Mouse (Mus musculus) hindbrain, embryonic 16.5 days (tissue): ENCODE results near the gene Rptor. TPM values are rescaled to one million over a fixed set of nuclear protein-coding genes. Genes with fewer than 3 reads are reported as not detected.
"Not testable (repeated sequence)": the region's sequence is repeated elsewhere in the genome, so short reads cannot be mapped to it uniquely, and the experiment has no call there.

Experiments used
- ATAC-seq: fragments of 200-750 bp; cut with Nextera tagmentation; 2 replicates; pipeline ENCODE4 v1.8.0; 2017; ENCODE audit warnings: moderate TSS enrichment, moderate library complexity
- H3K27ac ChIP-seq: fragments of 300-500 bp; sonication (generic); 2 replicates; pipeline ENCODE4 v1.5.1; 2014; ENCODE audit warnings: low read depth, mild to moderate bottlenecking, control low read depth, low read length, moderate library complexity
- H3K27me3 ChIP-seq: fragments of 300-500 bp; sonication (generic); replicated peaks from 2 replicates; pipeline ENCODE4 v1.6.1; 2014; ENCODE audit warnings: low read length; ENCODE audit not compliant: control insufficient read depth, insufficient read depth
- H3K36me3 ChIP-seq: fragments of 300-500 bp; sonication (generic); 2 replicates; pipeline ENCODE4 v1.6.1; 2014; ENCODE audit warnings: mild to moderate bottlenecking, low read length, moderate library complexity, mixed read lengths; ENCODE audit not compliant: control insufficient read depth, insufficient read depth
- H3K4me1 ChIP-seq: fragments of 300-500 bp; sonication (generic); 2 replicates; pipeline ENCODE4 v1.6.1; 2014; ENCODE audit warnings: low read depth, low read length; ENCODE audit not compliant: control insufficient read depth, insufficient read depth
- H3K4me2 ChIP-seq: fragments of 300-500 bp; sonication (generic); 2 replicates; pipeline ENCODE4 v1.6.1; 2014; ENCODE audit warnings: mild to moderate bottlenecking, low read length, control low read depth, moderate library complexity
- H3K4me3 ChIP-seq: fragments of 300-500 bp; sonication (generic); 2 replicates; pipeline ENCODE4 v1.5.1; 2014; ENCODE audit warnings: mild to moderate bottlenecking, low read length, control low read depth, moderate library complexity
- H3K9ac ChIP-seq: fragments of 300-500 bp; sonication (generic); 2 replicates; pipeline ENCODE4 v1.6.1; 2014; ENCODE audit warnings: low read depth, mild to moderate bottlenecking, control low read depth, low read length, moderate library complexity
- H3K9me3 ChIP-seq: fragments of 300-500 bp; sonication (generic); 2 replicates; pipeline ENCODE4 v1.6.1; 2014; ENCODE audit warnings: mild to moderate bottlenecking, low read length, moderate library complexity; ENCODE audit not compliant: control insufficient read depth
- WGBS: fragments of 180-500 bp; shearing (Covaris S2); extraction: QIAGEN DNeasy Blood & Tissue Kit; methylation state at CpG from one replicate; pipeline ENCODE4 v1.1.7; 2014; 5-methylcytosine and 5-hydroxymethylcytosine counted together
- polyA plus RNA-seq: library from polyadenylated mRNA; unstranded; fragments of >200 nt; fragmentation: Nextera tagmentation; extraction: Ambion mirVana; gene quantifications from 2 replicates; pipeline ENCODE4 v1.2.1, GENCODE M21; 2015

The Rptor gene
- polyA plus RNA-seq, 1 experiment from 2014 or later: 8.5 TPM

- no peak overlapping the region for H3K4me3 ChIP-seq
- WGBS: 93% methylated on average over 9 of the region's 9 CpGs
These were observed 50.6 kb downstream of the Rptor start for GRCm38 (mm10) chr11:119653336-119653735.

GRCm38 (mm10) chr11:119657534-119657933 lies 54.8 kb downstream of the Rptor start:
- WGBS: 88% methylated on average over 6 of the region's 6 CpGs
- Histone ChIP-seq H3K9ac (no peak overlapping the region), H3K27ac (no peak overlapping the region), H3K9me3 (no peaks in the 10 kb centered on the region), H3K4me1 (no peaks in the 10 kb centered on the region), H3K27me3 (no peaks in the 10 kb centered on the region), H3K4me2 (no peak overlapping the region), H3K4me3 (no peak overlapping the region), H3K36me3 (no peaks in the 10 kb centered on the region)
- ATAC-seq: no peak

More at GRCm38 (mm10) chr11:119653336-119653735, 50.6 kb downstream of the Rptor start:
- no peaks in the 10 kb centered on the region for H3K36me3 ChIP-seq
- H3K4me1 ChIP-seq: no peaks in the 10 kb centered on the region
- H3K4me2 ChIP-seq: no peak overlapping the region
- no peak for ATAC-seq
- H3K9me3 ChIP-seq: no peaks in the 10 kb centered on the region
- H3K27ac ChIP-seq: no peak overlapping the region
- H3K27me3 ChIP-seq: no peaks in the 10 kb centered on the region
- H3K9ac ChIP-seq: no peak overlapping the region

- WGBS: 89% methylated on average over 3 of the region's 3 CpGs
- Histone ChIP-seq H3K27me3 (no peaks in the 10 kb centered on the region), H3K36me3 (no peaks in the 10 kb centered on the region), H3K9me3 (no peaks in the 10 kb centered on the region), H3K9ac (no peak overlapping the region), H3K4me3 (no peak overlapping the region), H3K4me2 (no peak overlapping the region), H3K4me1 (peaks cover 12% of the 10 kb centered on the region), H3K27ac (no peak overlapping the region)
- no peak for ATAC-seq
These were observed 56.6 kb downstream of the Rptor start for GRCm38 (mm10) chr11:119659296-119659695.

- WGBS: 41% methylated on average over 4 of the region's 4 CpGs
These were observed 58.8 kb downstream of the Rptor start for GRCm38 (mm10) chr11:119661479-119661878.

GRCm38 (mm10) chr11:119663876-119664275 lies 61.2 kb downstream of the Rptor start:
- H3K27me3 ChIP-seq: no peaks in the 10 kb centered on the region
- no peaks in the 10 kb centered on the region for H3K9me3 ChIP-seq
- 80% methylated on average over 2 of the region's 2 CpGs for WGBS
- no peak overlapping the region for H3K4me3 ChIP-seq
- no peaks in the 10 kb centered on the region for H3K36me3 ChIP-seq
- ATAC-seq: no peak
- H3K9ac ChIP-seq: no peak overlapping the region
- H3K4me1 ChIP-seq: peaks cover 17% of the 10 kb centered on the region
- no peak overlapping the region for H3K27ac ChIP-seq
- no peak overlapping the region for H3K4me2 ChIP-seq

More at GRCm38 (mm10) chr11:119661479-119661878, 58.8 kb downstream of the Rptor start:
- not testable (repeated sequence) for H3K36me3 ChIP-seq, ATAC-seq, H3K27ac ChIP-seq, H3K9me3 ChIP-seq, H3K27me3 ChIP-seq, H3K4me2 ChIP-seq, H3K9ac ChIP-seq, H3K4me3 ChIP-seq
- peaks cover 15% of the 10 kb centered on the region for H3K4me1 ChIP-seq

GRCm38 (mm10) chr11:119664678-119665307 lies 62.1 kb downstream of the Rptor start:
- H3K9ac ChIP-seq: no peak overlapping the region
- H3K4me2 ChIP-seq: no peak overlapping the region
- H3K4me3 ChIP-seq: no peak overlapping the region
- no peaks in the 10 kb centered on the region for H3K9me3 ChIP-seq
- no peaks in the 10 kb centered on the region for H3K36me3 ChIP-seq
- H3K27me3 ChIP-seq: no peaks in the 10 kb centered on the region
- H3K27ac ChIP-seq: no peak overlapping the region
- WGBS: 77% methylated on average over 10 of the region's 10 CpGs
- ATAC-seq: no peak
- peaks cover 17% of the 10 kb centered on the region for H3K4me1 ChIP-seq

- no peak overlapping the region for H3K27ac ChIP-seq
- no peak overlapping the region for H3K4me3 ChIP-seq
- WGBS: 97% methylated on average over 5 of the region's 5 CpGs
- no peaks in the 10 kb centered on the region for H3K9me3 ChIP-seq
- H3K4me1 ChIP-seq: peaks cover 17% of the 10 kb centered on the region
- no peaks in the 10 kb centered on the region for H3K36me3 ChIP-seq
- no peak overlapping the region for H3K4me2 ChIP-seq
- ATAC-seq: no peak
- no peaks in the 10 kb centered on the region for H3K27me3 ChIP-seq
- no peak overlapping the region for H3K9ac ChIP-seq
These were observed 62.6 kb downstream of the Rptor start for GRCm38 (mm10) chr11:119665308-119665702.

GRCm38 (mm10) chr11:119666567-119667108 lies 63.9 kb downstream of the Rptor start:
- no peak overlapping the region for H3K9ac ChIP-seq
- H3K9me3 ChIP-seq: no peaks in the 10 kb centered on the region
- H3K27ac ChIP-seq: no peak overlapping the region
- peaks cover 17% of the 10 kb centered on the region for H3K4me1 ChIP-seq
- H3K4me2 ChIP-seq: no peak overlapping the region
- no peak overlapping the region for H3K4me3 ChIP-seq
- no peaks in the 10 kb centered on the region for H3K36me3 ChIP-seq
- 6% methylated on average over 2 of the region's 2 CpGs for WGBS
- no peaks in the 10 kb centered on the region for H3K27me3 ChIP-seq
- ATAC-seq: no peak

GRCm38 (mm10) chr11:119670690-119671666 lies 68.3 kb downstream of the Rptor start:
- H3K36me3 ChIP-seq: no peaks in the 10 kb centered on the region
- no peak for ATAC-seq
- H3K27me3 ChIP-seq: no peaks in the 10 kb centered on the region
- no peak overlapping the region for H3K4me2 ChIP-seq
- no peak overlapping the region for H3K27ac ChIP-seq
- H3K4me3 ChIP-seq: no peak overlapping the region
- WGBS: 78% methylated on average over 11 of the region's 11 CpGs
- H3K4me1 ChIP-seq: peaks cover 16% of the 10 kb centered on the region
- H3K9me3 ChIP-seq: no peaks in the 10 kb centered on the region
- no peak overlapping the region for H3K9ac ChIP-seq
